Mouse (Mus musculus) kidney, embryonic 15.5 days (tissue): Measurements from ENCODE around the gene Col25a1. TPM values are rescaled to one million over a fixed set of nuclear protein-coding genes. Genes with fewer than 3 reads are reported as not detected.

ENCODE experiments used
- ATAC-seq: fragments of 200-750 bp; cut with Nextera tagmentation; replicated peaks from 2 replicates; pipeline ENCODE4 v1.8.0; 2017; ENCODE audit warnings: moderate TSS enrichment; ENCODE audit not compliant: low FRiP score
- H3K27ac ChIP-seq: fragments of 300-500 bp; sonication (generic); 2 replicates; pipeline ENCODE4 v1.5.1; 2015; ENCODE audit warnings: mild to moderate bottlenecking, inconsistent platforms
- H3K27me3 ChIP-seq: fragments of 300-500 bp; sonication (generic); 2 replicates; pipeline ENCODE4 v1.6.1; 2015; ENCODE audit warnings: inconsistent platforms
- H3K36me3 ChIP-seq: fragments of 300-500 bp; sonication (generic); 2 replicates; pipeline ENCODE4 v1.6.1; 2015; ENCODE audit warnings: inconsistent platforms
- H3K4me1 ChIP-seq: fragments of 300-500 bp; sonication (generic); 2 replicates; pipeline ENCODE4 v1.6.1; 2015; ENCODE audit warnings: inconsistent platforms
- H3K4me2 ChIP-seq: fragments of 300-500 bp; sonication (generic); 2 replicates; pipeline ENCODE4 v1.6.1; 2015; ENCODE audit warnings: moderate library complexity, mild to moderate bottlenecking, inconsistent platforms
- H3K4me3 ChIP-seq: fragments of 300-500 bp; sonication (generic); replicated peaks from 2 replicates; pipeline ENCODE4 v1.5.1; 2015; ENCODE audit warnings: mild to moderate bottlenecking, inconsistent platforms
- H3K9ac ChIP-seq: fragments of 300-500 bp; sonication (generic); 2 replicates; pipeline ENCODE4 v1.6.1; 2015; ENCODE audit warnings: mild to moderate bottlenecking, inconsistent platforms
- H3K9me3 ChIP-seq: fragments of 300-500 bp; sonication (generic); replicated peaks from 2 replicates; pipeline ENCODE4 v1.6.1; 2016; ENCODE audit warnings: inconsistent platforms
- WGBS: fragments of 180-500 bp; shearing (Covaris S2); methylation state at CpG from one replicate; pipeline ENCODE4 v1.1.7; 2015; ENCODE audit warnings: mixed read lengths; 5-methylcytosine and 5-hydroxymethylcytosine counted together
- polyA plus RNA-seq: library from polyadenylated mRNA; unstranded; fragments of >200 nt; fragmentation: Nextera tagmentation; extraction: Ambion mirVana; gene quantifications from 2 replicates; pipeline ENCODE4 v1.2.1, GENCODE M21; 2015

Gene Col25a1
- polyA plus RNA-seq, 1 experiment from 2014 or later = 5.4 TPM

- ATAC-seq = no peak
- H3K27ac ChIP-seq = no peak overlapping the region
- H3K4me1 ChIP-seq = 0 out of 2 replicates have a peak, but pooled peaks cover 4% of the 10 kb centered on the region
- no peak overlapping the region for H3K4me3 ChIP-seq
- no peaks in the 10 kb centered on the region for H3K9me3 ChIP-seq
- H3K36me3 ChIP-seq = no peaks in the 10 kb centered on the region
- no peaks in the 10 kb centered on the region for H3K27me3 ChIP-seq
- no peak overlapping the region for H3K9ac ChIP-seq
- 78% methylated on average over 11 of the region's 11 CpGs for WGBS
- H3K4me2 ChIP-seq = no peak overlapping the region
Measured at GRCm38 (mm10) chr3:130128564-130128963, 2.7 kb upstream of the Col25a1 start.

GRCm38 (mm10) chr3:130129635-130130206 lies 1.6 kb upstream of the Col25a1 start:
- Histone ChIP-seq H3K27ac (no peak overlapping the region), H3K9me3 (no peaks in the 10 kb centered on the region), H3K36me3 (no peaks in the 10 kb centered on the region), H3K27me3 (no peaks in the 10 kb centered on the region), H3K4me1 (0 out of 2 replicates have a peak, but pooled peaks cover 4% of the 10 kb centered on the region), H3K4me2 (no peak overlapping the region), H3K9ac (no peak overlapping the region), H3K4me3 (no peak overlapping the region)
- WGBS = 46% methylated on average over 10 of the region's 10 CpGs
- ATAC-seq = peak; percentile 56; the same call in 1 of the 2 replicates

- Histone ChIP-seq H3K9me3 (no peaks in the 10 kb centered on the region), H3K27me3 (no peaks in the 10 kb centered on the region), H3K27ac (no peak overlapping the region), H3K9ac (no peak overlapping the region), H3K4me2 (no peak overlapping the region), H3K36me3 (no peaks in the 10 kb centered on the region), H3K4me3 (no peak overlapping the region), H3K4me1 (no peaks in the 10 kb centered on the region)
- no peak for ATAC-seq
Measured at GRCm38 (mm10) chr3:130137204-130137603, 5.9 kb downstream of the Col25a1 start.

- Histone ChIP-seq H3K9ac (no peak overlapping the region), H3K4me2 (no peak overlapping the region), H3K9me3 (no peaks in the 10 kb centered on the region), H3K27me3 (no peaks in the 10 kb centered on the region), H3K4me1 (no peaks in the 10 kb centered on the region), H3K36me3 (no peaks in the 10 kb centered on the region), H3K27ac (no peak overlapping the region), H3K4me3 (no peak overlapping the region)
- WGBS = 46% methylated on average over 3 of the region's 3 CpGs
- no peak for ATAC-seq
Measured at GRCm38 (mm10) chr3:130137640-130138039, 6.3 kb downstream of the Col25a1 start.

- Histone ChIP-seq H3K4me3 (no peak overlapping the region), H3K27ac (no peak overlapping the region), H3K36me3 (no peaks in the 10 kb centered on the region), H3K27me3 (no peaks in the 10 kb centered on the region), H3K4me2 (no peak overlapping the region), H3K4me1 (no peaks in the 10 kb centered on the region), H3K9me3 (no peaks in the 10 kb centered on the region), H3K9ac (no peak overlapping the region)
- 73% methylated on average over 12 of the region's 12 CpGs for WGBS
- no peak for ATAC-seq
Measured at GRCm38 (mm10) chr3:130145874-130146273, 14.6 kb downstream of the Col25a1 start.

GRCm38 (mm10) chr3:130147827-130148226 lies 16.5 kb downstream of the Col25a1 start:
- Histone ChIP-seq H3K4me1 (no peaks in the 10 kb centered on the region), H3K4me3 (no peak overlapping the region), H3K9me3 (no peaks in the 10 kb centered on the region), H3K27me3 (no peaks in the 10 kb centered on the region), H3K27ac (no peak overlapping the region), H3K36me3 (no peaks in the 10 kb centered on the region), H3K9ac (no peak overlapping the region), H3K4me2 (no peak overlapping the region)
- WGBS = 60% methylated on average over 8 of the region's 8 CpGs
- no peak for ATAC-seq

GRCm38 (mm10) chr3:130149180-130149579 lies 17.9 kb downstream of the Col25a1 start:
- H3K9ac ChIP-seq = no peak overlapping the region
- ATAC-seq = no peak
- H3K27ac ChIP-seq = no peak overlapping the region
- no peaks in the 10 kb centered on the region for H3K27me3 ChIP-seq
- no peak overlapping the region for H3K4me3 ChIP-seq
- H3K9me3 ChIP-seq = no peaks in the 10 kb centered on the region
- no peak overlapping the region for H3K4me2 ChIP-seq
- no peaks in the 10 kb centered on the region for H3K36me3 ChIP-seq
- WGBS = 85% methylated on average over 1 of the region's 1 CpGs
- no peaks in the 10 kb centered on the region for H3K4me1 ChIP-seq

- H3K36me3 ChIP-seq = no peaks in the 10 kb centered on the region
- 81% methylated on average over 3 of the region's 3 CpGs for WGBS
- no peak overlapping the region for H3K4me3 ChIP-seq
- ATAC-seq = no peak
- no peak overlapping the region for H3K9ac ChIP-seq
- H3K9me3 ChIP-seq = no peaks in the 10 kb centered on the region
- H3K4me2 ChIP-seq = no peak overlapping the region
- no peaks in the 10 kb centered on the region for H3K27me3 ChIP-seq
- no peaks in the 10 kb centered on the region for H3K4me1 ChIP-seq
- no peak overlapping the region for H3K27ac ChIP-seq
Measured at GRCm38 (mm10) chr3:130153117-130153516, 21.8 kb downstream of the Col25a1 start.

GRCm38 (mm10) chr3:130157551-130157950 lies 26.2 kb downstream of the Col25a1 start:
- H3K4me2 ChIP-seq = no peak overlapping the region
- ATAC-seq = no peak
- H3K27ac ChIP-seq = no peak overlapping the region
- WGBS = 78% methylated on average over 3 of the region's 3 CpGs
- H3K9me3 ChIP-seq = no peaks in the 10 kb centered on the region
- H3K4me3 ChIP-seq = no peak overlapping the region
- H3K4me1 ChIP-seq = no peaks in the 10 kb centered on the region
- no peaks in the 10 kb centered on the region for H3K36me3 ChIP-seq
- H3K27me3 ChIP-seq = no peaks in the 10 kb centered on the region
- H3K9ac ChIP-seq = no peak overlapping the region

- Histone ChIP-seq H3K4me3 (no peak overlapping the region), H3K4me2 (no peak overlapping the region), H3K9me3 (no peaks in the 10 kb centered on the region), H3K27ac (no peak overlapping the region), H3K36me3 (no peaks in the 10 kb centered on the region), H3K4me1 (no peaks in the 10 kb centered on the region), H3K27me3 (no peaks in the 10 kb centered on the region), H3K9ac (no peak overlapping the region)
- 76% methylated on average over 4 of the region's 4 CpGs for WGBS
- no peak for ATAC-seq
Measured at GRCm38 (mm10) chr3:130159906-130160305, 28.6 kb downstream of the Col25a1 start.

- 17% methylated on average over 4 of the region's 4 CpGs for WGBS
- ATAC-seq = no peak
- no peak overlapping the region for H3K4me3 ChIP-seq
Measured at GRCm38 (mm10) chr3:130160902-130161301, 29.6 kb downstream of the Col25a1 start.

GRCm38 (mm10) chr3:130161323-130161917 lies 30.1 kb downstream of the Col25a1 start:
- no peak overlapping the region for H3K4me3 ChIP-seq
- H3K27ac ChIP-seq = no peak overlapping the region
- H3K9me3 ChIP-seq = no peaks in the 10 kb centered on the region
- no peak overlapping the region for H3K9ac ChIP-seq
- ATAC-seq = no peak
- H3K4me2 ChIP-seq = no peak overlapping the region
- no peaks in the 10 kb centered on the region for H3K4me1 ChIP-seq
- H3K27me3 ChIP-seq = no peaks in the 10 kb centered on the region
- no peaks in the 10 kb centered on the region for H3K36me3 ChIP-seq
- 55% methylated on average over 13 of the region's 13 CpGs for WGBS

More at GRCm38 (mm10) chr3:130160902-130161301, 29.6 kb downstream of the Col25a1 start:
- no peak overlapping the region for H3K4me2 ChIP-seq
- no peaks in the 10 kb centered on the region for H3K9me3 ChIP-seq
- no peak overlapping the region for H3K9ac ChIP-seq
- no peaks in the 10 kb centered on the region for H3K4me1 ChIP-seq
- H3K36me3 ChIP-seq = no peaks in the 10 kb centered on the region
- no peak overlapping the region for H3K27ac ChIP-seq
- no peaks in the 10 kb centered on the region for H3K27me3 ChIP-seq

GRCm38 (mm10) chr3:130166875-130167274 lies 35.6 kb downstream of the Col25a1 start:
- ATAC-seq = no peak
- 47% methylated on average over 4 of the region's 4 CpGs for WGBS
- 0 out of 2 replicates have a peak, but pooled peaks cover 4% of the 10 kb centered on the region for H3K9me3 ChIP-seq

More at GRCm38 (mm10) chr3:130166875-130167274, 35.6 kb downstream of the Col25a1 start:
- Histone ChIP-seq H3K4me1 (0 out of 2 replicates have a peak, but pooled peaks cover 4% of the 10 kb centered on the region), H3K4me2 (no peak overlapping the region), H3K4me3 (no peak overlapping the region), H3K27me3 (no peaks in the 10 kb centered on the region), H3K36me3 (no peaks in the 10 kb centered on the region), H3K27ac (no peak overlapping the region), H3K9ac (no peak overlapping the region)
